Mouse (Mus musculus) midbrain, postnatal 0 days (tissue): Measurements from ENCODE around the gene Gm20825. TPM values are rescaled to one million over a fixed set of nuclear protein-coding genes. Genes with fewer than 3 reads are reported as not detected.
"Not testable (repeated sequence)": the region's sequence is repeated elsewhere in the genome, so short reads cannot be mapped to it uniquely, and the experiment has no call there.

Source experiments
- ATAC-seq: fragments of 200-750 bp; cut with Nextera tagmentation; 2 replicates; pipeline ENCODE4 v1.8.0; 2017; ENCODE audit warnings: moderate number of reproducible peaks, mild to moderate bottlenecking, moderate TSS enrichment, moderate library complexity; ENCODE audit not compliant: low FRiP score
- DNase-seq: peaks from one replicate; pipeline ENCODE4 v3.0.0-alpha.2; 2015; ENCODE audit warnings: low spot score
- H3K27ac ChIP-seq: fragments of 300-500 bp; sonication (generic); 2 replicates; pipeline ENCODE4 v1.5.1; 2014; ENCODE audit warnings: low read depth, mild to moderate bottlenecking, low read length, mixed read lengths
- H3K27me3 ChIP-seq: fragments of 300-500 bp; sonication (generic); 2 replicates; pipeline ENCODE4 v1.6.1; 2014; ENCODE audit warnings: low read length, control low read depth, mixed read lengths; ENCODE audit not compliant: insufficient read depth
- H3K36me3 ChIP-seq: fragments of 300-500 bp; sonication (generic); 2 replicates; pipeline ENCODE4 v1.6.1; 2014; ENCODE audit warnings: low read length, control low read depth, mixed read lengths; ENCODE audit not compliant: insufficient read depth
- H3K4me1 ChIP-seq: fragments of 300-500 bp; sonication (generic); 2 replicates; pipeline ENCODE4 v1.6.1; 2014; ENCODE audit warnings: mild to moderate bottlenecking, control low read depth, antibody characterized with exemption, low read length, mixed read lengths; ENCODE audit not compliant: insufficient read depth
- H3K4me2 ChIP-seq: fragments of 300-500 bp; sonication (generic); 2 replicates; pipeline ENCODE4 v1.6.1; 2014; ENCODE audit warnings: low read depth, mild to moderate bottlenecking, low read length, mixed read lengths; ENCODE audit not compliant: poor library complexity, severe bottlenecking
- H3K4me3 ChIP-seq: fragments of 300-500 bp; sonication (generic); 2 replicates; pipeline ENCODE4 v1.5.1; 2014; ENCODE audit warnings: low read depth, mild to moderate bottlenecking, low read length, moderate library complexity
- H3K9ac ChIP-seq: fragments of 300-500 bp; sonication (generic); replicated peaks from 2 replicates; pipeline ENCODE4 v1.6.1; 2014; ENCODE audit warnings: mild to moderate bottlenecking, low read length, moderate library complexity, mixed read lengths; ENCODE audit not compliant: poor library complexity, severe bottlenecking
- H3K9me3 ChIP-seq: fragments of 300-500 bp; sonication (generic); 2 replicates; pipeline ENCODE4 v1.6.1; 2016; ENCODE audit warnings: low read length, control low read depth
- WGBS: fragments of 180-500 bp; shearing (Covaris S2); extraction: QIAGEN DNeasy Blood & Tissue Kit; methylation state at CpG from one replicate; pipeline ENCODE4 v1.1.7; 2014; 5-methylcytosine and 5-hydroxymethylcytosine counted together
- polyA plus RNA-seq: library from polyadenylated mRNA; unstranded; fragments of >200 nt; fragmentation: Nextera tagmentation; extraction: Ambion mirVana; gene quantifications from 2 replicates; pipeline ENCODE4 v1.2.1, GENCODE M21; 2015
- total RNA-seq: library from RNA; depleted of rRNA; stranded (reverse); fragments of >200 nt; gene quantifications from 2 replicates; pipeline ENCODE4 v1.2.3, GENCODE M21; 2014; rRNA removed

The Gm20825 gene
- total RNA-seq (not detected in 2 replicates), polyA plus RNA-seq (not detected in 2 replicates)

DNA sequence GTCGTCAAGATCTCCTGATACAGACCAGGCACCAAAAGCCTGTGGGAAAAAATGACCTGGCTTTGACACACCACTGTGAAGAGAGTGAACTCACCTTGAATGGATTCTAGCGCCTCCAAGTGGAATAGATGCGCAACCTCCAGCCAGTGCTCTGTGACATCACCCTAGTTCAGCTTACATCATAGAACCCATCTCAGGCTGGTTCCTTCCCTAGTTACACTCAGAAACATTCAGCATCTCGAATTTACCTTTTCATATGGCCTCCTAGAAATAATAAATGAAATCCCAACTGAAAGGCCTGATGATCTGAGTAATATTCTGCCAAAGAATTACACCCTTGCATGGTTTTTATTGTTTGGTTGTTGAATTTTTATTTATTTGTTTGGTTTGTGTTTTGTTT is at the start of gene Gm20825:
Gm20825 (minus strand) TSS at position 101 of the 400 bp plus-strand sequence.
- not testable (repeated sequence) for H3K27ac ChIP-seq, H3K9me3 ChIP-seq, H3K4me1 ChIP-seq, DNase-seq, ATAC-seq, H3K9ac ChIP-seq, H3K4me2 ChIP-seq, H3K27me3 ChIP-seq, H3K4me3 ChIP-seq, H3K36me3 ChIP-seq
- WGBS, result 85% methylated on average over 2 of the region's 4 CpGs

Other genes with a start within 250 kb of the Gm20825 start
- not detected in 2 replicates for gene Gm29049, start 74.3 kb downstream of the Gm20825 start, total RNA-seq
- not detected in 2 replicates for gene Gm29049, start 74.3 kb downstream of the Gm20825 start, polyA plus RNA-seq
- not detected in 2 replicates for gene Gm20824, start 186.4 kb upstream of the Gm20825 start, total RNA-seq
- gene Gm20824, start 186.4 kb upstream of the Gm20825 start, polyA plus RNA-seq, result not detected in 2 replicates